Mouse (Mus musculus): ENCODE measurements around the gene Stoml2. TPM values are rescaled to one million over a fixed set of nuclear protein-coding genes. Genes with fewer than 3 reads are reported as not detected.
A peak's percentile ranks its signal among the peaks of the same experiment; 100 is the strongest.

The Stoml2 gene
- polyA plus RNA-seq, 1 experiment from 2014 or later: 140 TPM

DNA sequence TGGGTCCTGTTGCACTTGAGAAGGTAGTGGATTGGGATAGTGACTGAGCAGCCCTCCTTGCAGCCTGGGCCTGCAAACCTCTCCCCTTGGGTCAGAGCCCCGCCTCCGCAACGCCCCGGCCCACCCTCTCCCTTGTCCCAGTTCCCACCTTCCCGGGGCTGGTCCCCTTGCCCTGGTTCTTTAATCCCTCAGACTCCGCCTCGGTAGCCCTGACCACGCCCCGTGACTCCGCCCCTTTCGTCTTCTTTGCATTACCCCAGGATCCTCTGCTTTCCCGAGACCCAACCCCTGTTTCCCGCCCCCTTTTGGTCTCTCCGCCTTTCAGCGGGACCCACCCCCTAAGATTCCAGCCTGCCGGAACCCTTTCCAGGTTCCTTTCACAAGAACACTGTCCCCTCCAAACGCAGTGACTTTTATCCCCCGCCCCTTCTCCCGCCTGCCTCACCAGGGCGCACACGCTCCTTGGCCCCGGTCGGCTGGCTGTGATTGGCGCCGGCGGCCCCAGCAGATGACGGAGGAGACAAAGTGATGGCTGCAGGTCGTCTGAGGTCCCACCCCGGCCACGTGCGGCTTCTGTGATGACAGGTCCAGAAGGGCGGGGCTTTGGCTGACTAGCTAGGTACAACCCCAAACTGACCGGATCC, 14.3 kb upstream of the Stoml2 start, which contains the start of gene Fam214b:
Gene Fam214b, minus strand, starts transcription at position 562 of the 644 bp plus-strand sequence.
- 3% methylated on average over 33 of the region's 33 CpGs for WGBS
- peaks cover 11% of the 10 kb centered on the region; the same call in 1 of the 2 replicates for H3K4me1 ChIP-seq (ENCODE audit: insufficient read depth, low read depth, low read length)
- peak within 1 kb of the TSS; percentile 82 for H3K4me2 ChIP-seq (replicated peaks; ENCODE audit: low read depth, low read length)
- ATAC-seq: peak; percentile 93
- H3K36me3 ChIP-seq (ENCODE audit: insufficient read depth, low read length): no peaks in the 10 kb centered on the region
- 0 out of 2 replicates have a peak, but pooled peaks have one; percentile 2 for TF ChIP-seq CTCF (IDR thresholded peaks at IDR 0.05)
- no peak for TF ChIP-seq EP300 (IDR thresholded peaks at IDR 0.05)
- H3K27me3 ChIP-seq (replicated peaks; ENCODE audit: insufficient read depth, low read length): no peaks in the 10 kb centered on the region
- peak; percentile 98 for DNase-seq (ENCODE audit: low spot score)
- H3K9ac ChIP-seq (replicated peaks; ENCODE audit: low read depth): peak within 1 kb of the TSS; percentile 43
- no peaks in the 10 kb centered on the region for H3K9me3 ChIP-seq (ENCODE audit: low read length)
- peak within 1 kb of the TSS; percentile 46 for H3K4me3 ChIP-seq (ENCODE audit: low read depth, low read length)
- peak within 1 kb of the TSS; percentile 91 for H3K27ac ChIP-seq (ENCODE audit: low read length)

DNA sequence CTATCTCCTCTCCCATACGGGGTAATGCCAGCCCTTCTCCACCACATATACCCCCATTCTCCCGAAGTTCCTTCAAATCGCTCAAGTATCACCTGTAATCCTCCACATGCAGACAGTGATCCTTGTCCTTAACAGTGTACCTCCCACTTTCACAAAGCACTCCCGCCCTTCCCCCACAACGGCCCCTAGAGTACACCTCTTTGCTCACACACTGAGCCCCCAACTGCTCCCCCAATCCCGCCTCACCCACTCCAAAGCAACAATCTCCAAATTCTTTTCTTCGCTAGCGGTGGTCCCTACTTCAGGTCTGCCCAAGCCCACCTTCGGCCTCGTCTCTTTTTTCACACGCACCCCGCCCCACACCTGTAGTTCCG, 13.8 kb upstream of the Stoml2 start:
- Histone ChIP-seq H3K9me3 (ENCODE audit: low read length) (no peaks in the 10 kb centered on the region), H3K27ac (ENCODE audit: low read length) (peak overlapping the region; percentile 91), H3K4me1 (ENCODE audit: insufficient read depth, low read depth, low read length) (peaks cover 11% of the 10 kb centered on the region; the same call in 1 of the 2 replicates), H3K36me3 (ENCODE audit: insufficient read depth, low read length) (no peaks in the 10 kb centered on the region), H3K4me2 (replicated peaks; ENCODE audit: low read depth, low read length) (peak overlapping the region; percentile 82), H3K9ac (replicated peaks; ENCODE audit: low read depth) (peak overlapping the region; percentile 43), H3K27me3 (replicated peaks; ENCODE audit: insufficient read depth, low read length) (no peaks in the 10 kb centered on the region), H3K4me3 (ENCODE audit: low read depth, low read length) (peak overlapping the region; percentile 46)
- TF ChIP-seq CTCF (IDR thresholded peaks at IDR 0.05) (no peak), EP300 (IDR thresholded peaks at IDR 0.05) (no peak)
- 5% methylated on average over 13 of the region's 13 CpGs for WGBS
- no peak for ATAC-seq
- no peak for DNase-seq (ENCODE audit: low spot score)

DNA sequence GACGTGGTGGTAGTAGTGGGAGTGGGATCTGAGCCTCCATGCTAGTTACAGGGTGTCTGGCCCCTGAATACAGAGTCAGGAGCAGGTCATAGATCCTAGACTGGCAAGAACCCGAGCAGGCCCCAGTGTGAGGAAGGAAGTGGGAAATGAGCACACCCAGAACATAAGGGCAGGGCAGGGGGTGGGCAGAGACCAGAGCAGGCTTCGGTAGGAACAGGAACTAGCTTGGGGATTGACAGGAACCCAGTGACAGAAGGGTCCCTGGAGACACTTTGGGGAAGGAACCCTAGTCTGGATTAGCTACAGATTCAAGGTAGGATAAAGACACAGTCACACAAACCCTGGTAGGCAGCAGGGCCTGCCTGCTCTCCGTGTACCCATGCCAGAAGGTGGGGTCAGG, 13.2 kb upstream of the Stoml2 start:
- DNase-seq (ENCODE audit: low spot score) (peak; percentile 81), ATAC-seq (no peak)
- H3K36me3 ChIP-seq (ENCODE audit: insufficient read depth, low read length): no peaks in the 10 kb centered on the region
- H3K9me3 ChIP-seq (ENCODE audit: low read length): no peaks in the 10 kb centered on the region
- H3K27ac ChIP-seq (ENCODE audit: low read length): peak overlapping the region; percentile 91
- 12% methylated on average over 4 of the region's 4 CpGs for WGBS
- no peaks in the 10 kb centered on the region for H3K27me3 ChIP-seq (replicated peaks; ENCODE audit: insufficient read depth, low read length)
- peaks cover 11% of the 10 kb centered on the region; the same call in 1 of the 2 replicates for H3K4me1 ChIP-seq (ENCODE audit: insufficient read depth, low read depth, low read length)
- H3K9ac ChIP-seq (replicated peaks; ENCODE audit: low read depth): no peak overlapping the region
- TF ChIP-seq EP300 (IDR thresholded peaks at IDR 0.05): 0 out of 2 replicates have a peak, but pooled peaks have one; percentile 36
- no peak for TF ChIP-seq CTCF (IDR thresholded peaks at IDR 0.05)
- H3K4me3 ChIP-seq (ENCODE audit: low read depth, low read length): peak overlapping the region; percentile 46
- peak overlapping the region; percentile 82 for H3K4me2 ChIP-seq (replicated peaks; ENCODE audit: low read depth, low read length)

DNA sequence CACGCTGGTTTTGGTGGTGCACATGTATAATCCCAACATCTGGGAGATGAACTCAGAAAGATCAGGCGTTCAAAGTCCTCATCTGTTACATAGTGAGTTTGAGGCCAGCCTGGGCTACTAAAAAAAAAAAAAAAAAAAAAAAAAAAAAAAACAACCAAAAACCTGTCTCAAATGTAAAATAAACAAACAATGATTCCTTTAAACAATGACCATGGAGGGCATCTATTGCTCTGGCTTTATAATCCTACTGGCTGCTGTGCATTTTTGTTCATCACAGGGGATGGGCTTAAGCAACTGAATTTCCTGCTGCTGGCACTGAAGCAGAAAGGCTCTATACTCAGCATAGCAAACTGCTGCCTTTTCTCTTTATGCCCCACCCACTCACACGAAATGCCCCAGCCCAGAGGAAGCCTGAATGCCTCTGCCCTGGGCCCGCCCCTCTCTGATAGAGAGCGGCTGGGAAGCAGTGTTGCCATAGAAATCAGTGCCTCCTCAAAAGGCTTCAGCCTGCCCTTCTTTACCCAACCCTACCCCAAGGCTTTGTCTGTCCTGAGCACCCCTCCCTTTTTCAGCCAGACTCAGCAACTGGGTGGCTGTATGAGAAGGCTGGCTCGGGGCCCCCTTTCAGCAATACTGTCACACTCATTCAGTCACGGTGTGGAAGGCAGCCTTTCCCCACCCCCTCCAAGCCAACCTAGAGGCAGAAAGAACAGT, 12.3 kb upstream of the Stoml2 start:
- TF ChIP-seq EP300 (IDR thresholded peaks at IDR 0.05) (no peak), CTCF (IDR thresholded peaks at IDR 0.05) (no peak)
- Histone ChIP-seq H3K4me2 (replicated peaks; ENCODE audit: low read depth, low read length) (peak overlapping the region; percentile 82), H3K4me1 (ENCODE audit: insufficient read depth, low read depth, low read length) (peaks cover 18% of the 10 kb centered on the region), H3K36me3 (ENCODE audit: insufficient read depth, low read length) (no peaks in the 10 kb centered on the region), H3K27me3 (replicated peaks; ENCODE audit: insufficient read depth, low read length) (no peaks in the 10 kb centered on the region), H3K9ac (replicated peaks; ENCODE audit: low read depth) (no peak overlapping the region; the same call in 1 of the 2 replicates), H3K4me3 (ENCODE audit: low read depth, low read length) (peak overlapping the region; percentile 10; the same call in 1 of the 2 replicates), H3K9me3 (ENCODE audit: low read length) (no peaks in the 10 kb centered on the region), H3K27ac (ENCODE audit: low read length) (peak overlapping the region; percentile 91)
- DNase-seq (ENCODE audit: low spot score) (peak; percentile 95), ATAC-seq (peak; percentile 18)
- WGBS: 17% methylated on average over 7 of the region's 7 CpGs

DNA sequence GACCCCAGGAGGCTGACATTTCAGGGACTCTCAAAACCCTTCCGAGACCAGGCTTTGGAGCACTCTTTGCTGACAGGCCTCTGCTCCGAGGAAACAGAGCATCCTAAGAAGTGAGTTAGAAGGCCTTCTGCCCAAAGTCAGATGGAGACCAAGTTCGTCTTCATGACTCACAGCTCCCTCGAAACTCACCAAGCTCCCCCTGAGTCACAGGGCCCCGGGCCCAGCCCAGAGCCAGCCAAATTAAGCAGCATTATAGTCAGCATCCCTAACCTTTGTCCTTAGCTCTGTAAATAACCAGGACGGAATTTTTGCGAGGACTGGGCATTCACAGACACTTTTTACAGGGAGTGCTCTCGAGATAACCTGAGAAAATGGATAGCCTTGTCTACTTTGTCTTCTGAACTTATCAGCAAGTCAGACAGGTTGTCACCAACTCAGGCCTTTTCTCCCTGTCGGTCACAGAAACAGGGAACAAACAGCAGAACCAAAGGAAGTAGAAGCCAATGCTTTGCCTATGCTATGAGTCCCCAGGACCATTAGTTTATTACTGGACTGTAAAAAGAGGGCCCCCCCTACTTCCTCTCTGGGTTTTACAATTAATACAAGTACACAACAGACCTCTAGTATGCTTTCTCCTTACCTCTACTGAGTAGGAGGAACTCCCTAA, 9.5 kb upstream of the Stoml2 start:
- H3K36me3 ChIP-seq (ENCODE audit: insufficient read depth, low read length): no peaks in the 10 kb centered on the region
- H3K4me1 ChIP-seq (ENCODE audit: insufficient read depth, low read depth, low read length): peaks cover 19% of the 10 kb centered on the region
- ATAC-seq: no peak
- no peak overlapping the region for H3K4me3 ChIP-seq (ENCODE audit: low read depth, low read length)
- TF ChIP-seq EP300 (IDR thresholded peaks at IDR 0.05) (no peak), CTCF (IDR thresholded peaks at IDR 0.05) (no peak)
- H3K27me3 ChIP-seq (replicated peaks; ENCODE audit: insufficient read depth, low read length): no peaks in the 10 kb centered on the region
- WGBS: 65% methylated on average over 9 of the region's 9 CpGs
- H3K9me3 ChIP-seq (ENCODE audit: low read length): no peaks in the 10 kb centered on the region
- peak overlapping the region; percentile 57 for H3K27ac ChIP-seq (ENCODE audit: low read length)
- no peak overlapping the region for H3K4me2 ChIP-seq (replicated peaks; ENCODE audit: low read depth, low read length)
- DNase-seq (ENCODE audit: low spot score): no peak
- H3K9ac ChIP-seq (replicated peaks; ENCODE audit: low read depth): no peak overlapping the region

DNA sequence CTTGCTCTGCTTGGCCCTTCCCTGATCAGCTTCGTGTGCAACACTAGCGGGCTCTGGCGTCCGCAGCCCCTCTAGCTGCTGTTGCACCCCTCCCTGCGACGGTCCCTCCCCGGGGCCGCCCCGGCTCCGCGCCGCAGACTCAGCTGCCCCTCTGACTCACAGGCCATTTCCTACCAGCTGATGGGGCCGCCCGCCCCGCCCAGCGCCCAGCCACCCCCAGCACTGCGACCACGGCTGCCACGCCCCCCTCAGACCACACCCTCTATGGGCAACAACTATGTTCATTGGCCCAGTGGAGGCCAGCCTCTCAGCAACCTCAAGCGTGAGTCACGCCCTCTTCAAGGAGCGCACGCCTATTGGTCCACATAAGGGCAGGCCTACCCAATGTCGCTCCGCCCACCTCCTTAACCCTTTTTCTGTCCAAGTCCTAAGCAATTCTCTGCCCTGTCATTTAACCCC, 8.6 kb upstream of the Stoml2 start:
- Histone ChIP-seq H3K27ac (ENCODE audit: low read length) (peak overlapping the region; percentile 90), H3K4me1 (ENCODE audit: insufficient read depth, low read depth, low read length) (peaks cover 19% of the 10 kb centered on the region), H3K27me3 (replicated peaks; ENCODE audit: insufficient read depth, low read length) (no peaks in the 10 kb centered on the region), H3K4me2 (replicated peaks; ENCODE audit: low read depth, low read length) (peak overlapping the region; percentile 91), H3K9me3 (ENCODE audit: low read length) (no peaks in the 10 kb centered on the region), H3K9ac (replicated peaks; ENCODE audit: low read depth) (peak overlapping the region; percentile 90), H3K36me3 (ENCODE audit: insufficient read depth, low read length) (no peaks in the 10 kb centered on the region; the same call in 1 of the 2 replicates), H3K4me3 (ENCODE audit: low read depth, low read length) (peak overlapping the region; percentile 71)
- WGBS: 3% methylated on average over 20 of the region's 25 CpGs
- TF ChIP-seq EP300 (IDR thresholded peaks at IDR 0.05) (no peak; the same call in 1 of the 2 replicates), CTCF (IDR thresholded peaks at IDR 0.05) (no peak; the same call in 1 of the 2 replicates)
- ATAC-seq: peak; percentile 96
- DNase-seq (ENCODE audit: low spot score): peak; percentile 100

All from lung, postnatal 0 days (tissue).